Mouse (Mus musculus): Measurements from ENCODE around the gene Pimreg. TPM values are rescaled to one million over a fixed set of nuclear protein-coding genes. Genes with fewer than 3 reads are reported as not detected.

The Pimreg gene
- polyA plus RNA-seq, 1 experiment: 1.8 TPM

- no peak for DNase-seq
- WGBS: 56% methylated on average over 6 of the region's 6 CpGs
- no peak for TF ChIP-seq CTCF (IDR thresholded peaks at IDR 0.05; ENCODE audit: insufficient read depth, low read length)
- TF ChIP-seq POLR2A (IDR thresholded peaks at IDR 0.05; ENCODE audit: borderline replicate concordance, extremely low read depth, low read depth, low read length): no peak
- no peaks in the 10 kb centered on the region for H3K4me1 ChIP-seq (ENCODE audit: control insufficient read depth, insufficient read depth, low read length)
- no peak overlapping the region for H3K4me3 ChIP-seq (replicated peaks; ENCODE audit: extremely low read depth, low read depth, low read length)
Measured at GRCm38 (mm10) chr11:72072331-72072905, 30.6 kb downstream of the Pimreg start.

DNA sequence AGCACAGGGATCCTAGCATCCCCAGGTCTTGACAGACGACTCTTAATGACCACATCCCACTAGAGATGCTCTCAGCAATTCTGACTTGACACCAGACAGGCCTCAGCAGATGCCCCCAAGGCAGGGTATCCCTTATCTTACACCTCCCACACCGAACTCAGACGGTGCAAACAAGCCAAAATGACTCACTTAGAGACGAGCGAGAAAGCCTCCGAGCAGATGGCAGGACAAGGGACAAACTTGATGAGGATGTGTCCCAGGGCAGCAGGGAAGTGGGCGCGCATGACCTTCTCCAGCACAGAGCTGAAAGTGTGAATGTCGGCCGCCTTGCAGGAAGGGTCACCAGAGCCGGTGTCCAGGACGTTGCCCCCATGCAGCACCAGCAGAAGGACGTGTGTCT is 32.4 kb downstream of the Pimreg start:
- TF ChIP-seq POLR2A (IDR thresholded peaks at IDR 0.05; ENCODE audit: borderline replicate concordance, extremely low read depth, low read depth, low read length) (no peak), CTCF (IDR thresholded peaks at IDR 0.05; ENCODE audit: insufficient read depth, low read length) (no peak)
- WGBS: 70% methylated on average over 13 of the region's 13 CpGs
- no peaks in the 10 kb centered on the region for H3K4me1 ChIP-seq (ENCODE audit: control insufficient read depth, insufficient read depth, low read length)

GRCm38 (mm10) chr11:72078056-72078455 is 36.2 kb downstream of the Pimreg start:
- no peak overlapping the region for H3K4me3 ChIP-seq (replicated peaks; ENCODE audit: extremely low read depth, low read depth, low read length)
- TF ChIP-seq POLR2A (IDR thresholded peaks at IDR 0.05; ENCODE audit: borderline replicate concordance, extremely low read depth, low read depth, low read length) (no peak), CTCF (IDR thresholded peaks at IDR 0.05; ENCODE audit: insufficient read depth, low read length) (no peak)
- 0 out of 2 replicates have a peak, but pooled peaks cover 2% of the 10 kb centered on the region for H3K4me1 ChIP-seq (ENCODE audit: control insufficient read depth, insufficient read depth, low read length)
- 32% methylated on average over 3 of the region's 3 CpGs for WGBS
- no peak for DNase-seq

More for the DNA sequence above, 32.4 kb downstream of the Pimreg start:
- H3K4me3 ChIP-seq (replicated peaks; ENCODE audit: extremely low read depth, low read depth, low read length): no peak overlapping the region
- no peak for DNase-seq

DNA sequence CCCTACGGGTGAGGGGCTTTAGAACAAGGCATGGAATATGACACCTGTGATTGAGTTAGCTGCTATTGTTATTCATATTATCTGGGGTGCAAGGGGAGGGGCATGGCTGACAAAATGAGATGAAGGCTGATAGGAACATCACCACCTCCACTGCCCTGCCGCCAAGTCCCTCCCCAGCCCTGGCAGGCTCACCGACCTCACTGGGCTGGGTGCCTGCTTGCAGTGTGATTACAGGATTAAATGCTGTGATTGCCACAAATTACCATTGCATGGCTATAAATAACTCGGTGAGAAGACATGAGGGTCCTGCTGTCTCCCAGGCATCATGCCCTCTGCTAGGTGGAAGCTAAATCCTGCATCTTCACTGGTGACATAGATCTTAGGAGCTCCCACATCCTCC is 36.8 kb downstream of the Pimreg start:
- 47% methylated on average over 4 of the region's 4 CpGs for WGBS
- no peak overlapping the region for H3K4me3 ChIP-seq (replicated peaks; ENCODE audit: extremely low read depth, low read depth, low read length)
- 0 out of 2 replicates have a peak, but pooled peaks cover 2% of the 10 kb centered on the region for H3K4me1 ChIP-seq (ENCODE audit: control insufficient read depth, insufficient read depth, low read length)

DNA sequence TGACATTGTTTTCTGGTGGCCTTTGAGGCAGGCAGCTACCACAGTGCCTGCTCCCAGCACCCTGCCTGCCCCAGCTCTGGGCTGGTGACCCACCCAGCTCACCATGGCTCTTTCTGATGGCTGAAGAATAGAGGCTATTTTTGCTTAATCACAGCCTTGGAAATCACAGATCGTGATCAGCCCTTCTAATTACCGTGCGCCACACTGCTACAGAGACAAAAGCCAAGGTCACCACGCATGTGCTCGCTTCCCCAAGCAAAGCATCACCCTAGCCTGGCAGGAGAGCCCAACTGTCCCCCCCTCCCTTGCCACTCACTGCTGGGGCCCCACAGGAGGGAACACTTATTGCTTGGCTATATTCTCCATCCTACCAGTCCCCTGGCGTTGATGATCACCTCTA is 38.6 kb downstream of the Pimreg start:
- H3K4me1 ChIP-seq (ENCODE audit: control insufficient read depth, insufficient read depth, low read length): 0 out of 2 replicates have a peak, but pooled peaks cover 2% of the 10 kb centered on the region
- WGBS: 89% methylated on average over 6 of the region's 6 CpGs
- DNase-seq: no peak
- H3K4me3 ChIP-seq (replicated peaks; ENCODE audit: extremely low read depth, low read depth, low read length): no peak overlapping the region
- TF ChIP-seq POLR2A (IDR thresholded peaks at IDR 0.05; ENCODE audit: borderline replicate concordance, extremely low read depth, low read depth, low read length): no peak
- TF ChIP-seq CTCF (IDR thresholded peaks at IDR 0.05; ENCODE audit: insufficient read depth, low read length): no peak

More for the DNA sequence above, 36.8 kb downstream of the Pimreg start:
- TF ChIP-seq CTCF (IDR thresholded peaks at IDR 0.05; ENCODE audit: insufficient read depth, low read length) (no peak), POLR2A (IDR thresholded peaks at IDR 0.05; ENCODE audit: borderline replicate concordance, extremely low read depth, low read depth, low read length) (no peak)
- DNase-seq: no peak

DNA sequence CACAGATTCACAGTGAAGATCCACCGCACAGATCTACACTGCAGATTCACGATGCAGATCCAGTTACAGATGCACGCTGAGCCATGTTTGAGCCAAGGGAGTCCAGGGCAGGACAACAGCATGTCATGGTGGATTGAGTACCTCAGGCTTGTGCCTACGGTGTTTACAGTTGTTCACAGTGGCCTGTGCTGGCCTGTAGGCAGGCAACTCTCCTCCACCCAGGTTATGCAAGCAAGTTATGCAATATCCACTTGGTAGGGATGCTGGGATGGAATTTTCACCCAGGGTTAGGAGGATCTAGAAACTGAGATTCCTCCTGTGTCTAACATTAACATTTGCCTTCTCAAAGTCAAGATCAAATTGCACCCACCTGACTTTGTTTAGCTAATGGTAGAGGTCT is 40.8 kb downstream of the Pimreg start:
- no peak for TF ChIP-seq POLR2A (IDR thresholded peaks at IDR 0.05; ENCODE audit: borderline replicate concordance, extremely low read depth, low read depth, low read length)
- TF ChIP-seq CTCF (IDR thresholded peaks at IDR 0.05; ENCODE audit: insufficient read depth, low read length): no peak
- DNase-seq: peak; percentile 24
- WGBS: 77% methylated on average over 4 of the region's 4 CpGs
- Histone ChIP-seq H3K4me3 (replicated peaks; ENCODE audit: extremely low read depth, low read depth, low read length) (no peak overlapping the region), H3K4me1 (ENCODE audit: control insufficient read depth, insufficient read depth, low read length) (0 out of 2 replicates have a peak, but pooled peaks cover 2% of the 10 kb centered on the region)

GRCm38 (mm10) chr11:72084337-72084736 is 42.5 kb downstream of the Pimreg start:
- Histone ChIP-seq H3K4me1 (ENCODE audit: control insufficient read depth, insufficient read depth, low read length) (0 out of 2 replicates have a peak, but pooled peaks cover 2% of the 10 kb centered on the region), H3K4me3 (replicated peaks; ENCODE audit: extremely low read depth, low read depth, low read length) (no peak overlapping the region)
- DNase-seq: no peak
- 94% methylated on average over 15 of the region's 15 CpGs for WGBS
- TF ChIP-seq POLR2A (IDR thresholded peaks at IDR 0.05; ENCODE audit: borderline replicate concordance, extremely low read depth, low read depth, low read length) (no peak), CTCF (IDR thresholded peaks at IDR 0.05; ENCODE audit: insufficient read depth, low read length) (no peak)

GRCm38 (mm10) chr11:72086251-72087046 is 44.6 kb downstream of the Pimreg start:
- 33% methylated on average over 11 of the region's 11 CpGs for WGBS
- H3K4me3 ChIP-seq (replicated peaks; ENCODE audit: extremely low read depth, low read depth, low read length): no peak overlapping the region
- DNase-seq: no peak
- 0 out of 2 replicates have a peak, but pooled peaks cover 2% of the 10 kb centered on the region for H3K4me1 ChIP-seq (ENCODE audit: control insufficient read depth, insufficient read depth, low read length)
- TF ChIP-seq CTCF (IDR thresholded peaks at IDR 0.05; ENCODE audit: insufficient read depth, low read length): no peak
- no peak for TF ChIP-seq POLR2A (IDR thresholded peaks at IDR 0.05; ENCODE audit: borderline replicate concordance, extremely low read depth, low read depth, low read length)

GRCm38 (mm10) chr11:72092390-72092789 is 50.6 kb downstream of the Pimreg start:
- Histone ChIP-seq H3K4me1 (ENCODE audit: control insufficient read depth, insufficient read depth, low read length) (peaks cover 3% of the 10 kb centered on the region; the same call in 1 of the 2 replicates), H3K4me3 (replicated peaks; ENCODE audit: extremely low read depth, low read depth, low read length) (no peak overlapping the region)
- 67% methylated on average over 8 of the region's 8 CpGs for WGBS
- no peak for DNase-seq
- TF ChIP-seq CTCF (IDR thresholded peaks at IDR 0.05; ENCODE audit: insufficient read depth, low read length) (no peak), POLR2A (IDR thresholded peaks at IDR 0.05; ENCODE audit: borderline replicate concordance, extremely low read depth, low read depth, low read length) (no peak)
